Mouse (Mus musculus) liver, adult 2 months (tissue): ENCODE results near the gene AC170998.1.

Source experiments
- CTCF ChIP-seq: fragments of 200-500 bp; IDR thresholded peaks from 2 replicates; pipeline ENCODE4 v1.5.1; 2011; ENCODE audit warnings: low read depth, low read length, control low read depth
- POLR2A ChIP-seq: fragments of 200-500 bp; IDR thresholded peaks from 2 replicates; pipeline ENCODE4 v1.6.1; 2011; ENCODE audit warnings: low read length, control low read depth; ENCODE audit not compliant: insufficient read depth; ENCODE audit errors: extremely low read depth

- TF ChIP-seq CTCF (no peak), POLR2A (no peak)
These were observed 12.1 kb downstream of the AC170998.1 start for GRCm38 (mm10) chr17:28737973-28738372.
